Mouse (Mus musculus): ENCODE results near the gene Npas3. TPM values are rescaled to one million over a fixed set of nuclear protein-coding genes. Genes with fewer than 3 reads are reported as not detected.

Gene Npas3
- polyA plus RNA-seq, 1 experiment from 2014 or later = 7.8 TPM

GRCm38 (mm10) chr12:53423631-53424030 is 175.2 kb downstream of the Npas3 start:
- Histone ChIP-seq H3K4me3 (no peak overlapping the region), H3K27me3 (no peaks in the 10 kb centered on the region), H3K9me3 (no peaks in the 10 kb centered on the region), H3K36me3 (no peaks in the 10 kb centered on the region), H3K4me2 (replicated peaks) (no peak overlapping the region), H3K9ac (no peak overlapping the region), H3K4me1 (no peaks in the 10 kb centered on the region), H3K27ac (no peak overlapping the region)
- ATAC-seq (ENCODE audit: low FRiP score, low read depth) = no peak
- WGBS = 80% methylated on average over 2 of the region's 2 CpGs

GRCm38 (mm10) chr12:53426006-53426405 is 177.5 kb downstream of the Npas3 start:
- ATAC-seq (ENCODE audit: low FRiP score, low read depth) = no peak
- Histone ChIP-seq H3K36me3 (no peaks in the 10 kb centered on the region), H3K9me3 (no peaks in the 10 kb centered on the region), H3K4me3 (no peak overlapping the region), H3K27me3 (no peaks in the 10 kb centered on the region), H3K27ac (no peak overlapping the region), H3K4me2 (replicated peaks) (no peak overlapping the region), H3K9ac (no peak overlapping the region), H3K4me1 (no peaks in the 10 kb centered on the region)
- 88% methylated on average over 2 of the region's 2 CpGs for WGBS

GRCm38 (mm10) chr12:53427153-53427552 is 178.7 kb downstream of the Npas3 start:
- Histone ChIP-seq H3K4me1 (no peaks in the 10 kb centered on the region), H3K9ac (no peak overlapping the region), H3K27me3 (no peaks in the 10 kb centered on the region), H3K27ac (no peak overlapping the region), H3K36me3 (no peaks in the 10 kb centered on the region), H3K9me3 (no peaks in the 10 kb centered on the region), H3K4me2 (replicated peaks) (no peak overlapping the region), H3K4me3 (no peak overlapping the region)
- 86% methylated on average over 10 of the region's 10 CpGs for WGBS
- ATAC-seq (ENCODE audit: low FRiP score, low read depth) = no peak

- no peak overlapping the region for H3K27ac ChIP-seq
- 76% methylated on average over 2 of the region's 2 CpGs for WGBS
- H3K4me2 ChIP-seq (replicated peaks) = no peak overlapping the region
- H3K9me3 ChIP-seq = no peaks in the 10 kb centered on the region
- no peak overlapping the region for H3K9ac ChIP-seq
- H3K36me3 ChIP-seq = no peaks in the 10 kb centered on the region
- ATAC-seq (ENCODE audit: low FRiP score, low read depth) = no peak
- H3K4me3 ChIP-seq = no peak overlapping the region
- no peaks in the 10 kb centered on the region for H3K4me1 ChIP-seq
- H3K27me3 ChIP-seq = no peaks in the 10 kb centered on the region
Observed at GRCm38 (mm10) chr12:53442029-53442428, 193.6 kb downstream of the Npas3 start.

GRCm38 (mm10) chr12:53447469-53447868 is 199.0 kb downstream of the Npas3 start:
- Histone ChIP-seq H3K4me2 (replicated peaks) (no peak overlapping the region), H3K9ac (no peak overlapping the region), H3K4me1 (peaks cover 17% of the 10 kb centered on the region), H3K27me3 (no peaks in the 10 kb centered on the region), H3K36me3 (no peaks in the 10 kb centered on the region), H3K9me3 (no peaks in the 10 kb centered on the region), H3K4me3 (no peak overlapping the region), H3K27ac (no peak overlapping the region)
- 27% methylated on average over 8 of the region's 8 CpGs for WGBS
- peak; percentile 66 for ATAC-seq (ENCODE audit: low FRiP score, low read depth)

- WGBS = 9% methylated on average over 3 of the region's 3 CpGs
- H3K9ac ChIP-seq = no peak overlapping the region
- no peaks in the 10 kb centered on the region for H3K36me3 ChIP-seq
- no peaks in the 10 kb centered on the region for H3K9me3 ChIP-seq
- H3K4me1 ChIP-seq = peaks cover 17% of the 10 kb centered on the region
- H3K27me3 ChIP-seq = no peaks in the 10 kb centered on the region
- peak; percentile 24; the same call in 1 of the 2 replicates for ATAC-seq (ENCODE audit: low FRiP score, low read depth)
- H3K4me2 ChIP-seq (replicated peaks) = peak overlapping the region; percentile 19; the same call in 1 of the 2 replicates
- H3K4me3 ChIP-seq = no peak overlapping the region
- H3K27ac ChIP-seq = peak overlapping the region; percentile 17; the same call in 1 of the 2 replicates
Observed at GRCm38 (mm10) chr12:53448040-53448439, 199.6 kb downstream of the Npas3 start.

GRCm38 (mm10) chr12:53467549-53467948 is 219.1 kb downstream of the Npas3 start:
- Histone ChIP-seq H3K27ac (no peak overlapping the region), H3K27me3 (no peaks in the 10 kb centered on the region)
- ATAC-seq (ENCODE audit: low FRiP score, low read depth) = no peak

GRCm38 (mm10) chr12:53474486-53474885 is 226.0 kb downstream of the Npas3 start:
- no peak overlapping the region for H3K9ac ChIP-seq
- ATAC-seq (ENCODE audit: low FRiP score, low read depth) = no peak

More at GRCm38 (mm10) chr12:53467549-53467948, 219.1 kb downstream of the Npas3 start:
- H3K9me3 ChIP-seq = no peaks in the 10 kb centered on the region
- no peak overlapping the region for H3K4me3 ChIP-seq
- H3K36me3 ChIP-seq = no peaks in the 10 kb centered on the region
- no peak overlapping the region for H3K4me2 ChIP-seq (replicated peaks)
- H3K4me1 ChIP-seq = no peaks in the 10 kb centered on the region
- no peak overlapping the region for H3K9ac ChIP-seq

GRCm38 (mm10) chr12:53484924-53485323 is 236.4 kb downstream of the Npas3 start:
- no peak overlapping the region for H3K27ac ChIP-seq
- WGBS = 75% methylated on average over 6 of the region's 6 CpGs
- H3K4me2 ChIP-seq (replicated peaks) = no peak overlapping the region
- ATAC-seq (ENCODE audit: low FRiP score, low read depth) = no peak
- H3K27me3 ChIP-seq = no peaks in the 10 kb centered on the region
- no peaks in the 10 kb centered on the region for H3K9me3 ChIP-seq
- no peaks in the 10 kb centered on the region for H3K36me3 ChIP-seq
- no peak overlapping the region for H3K4me3 ChIP-seq
- no peaks in the 10 kb centered on the region for H3K4me1 ChIP-seq
- no peak overlapping the region for H3K9ac ChIP-seq

More at GRCm38 (mm10) chr12:53474486-53474885, 226.0 kb downstream of the Npas3 start:
- H3K4me1 ChIP-seq = peaks cover 6% of the 10 kb centered on the region; the same call in 1 of the 2 replicates
- no peaks in the 10 kb centered on the region for H3K27me3 ChIP-seq
- no peak overlapping the region for H3K27ac ChIP-seq
- no peaks in the 10 kb centered on the region for H3K36me3 ChIP-seq
- no peak overlapping the region for H3K4me3 ChIP-seq
- H3K9me3 ChIP-seq = no peaks in the 10 kb centered on the region
- no peak overlapping the region for H3K4me2 ChIP-seq (replicated peaks)

GRCm38 (mm10) chr12:53496386-53496785 is 247.9 kb downstream of the Npas3 start:
- Histone ChIP-seq H3K36me3 (no peaks in the 10 kb centered on the region), H3K27me3 (no peaks in the 10 kb centered on the region), H3K4me1 (no peaks in the 10 kb centered on the region), H3K4me2 (replicated peaks) (no peak overlapping the region), H3K9ac (no peak overlapping the region), H3K4me3 (no peak overlapping the region), H3K27ac (no peak overlapping the region), H3K9me3 (no peaks in the 10 kb centered on the region)
- ATAC-seq (ENCODE audit: low FRiP score, low read depth) = no peak

- H3K36me3 ChIP-seq = no peaks in the 10 kb centered on the region
- no peak overlapping the region for H3K9ac ChIP-seq
- WGBS = 52% methylated on average over 4 of the region's 4 CpGs
- H3K9me3 ChIP-seq = no peaks in the 10 kb centered on the region
- no peaks in the 10 kb centered on the region for H3K27me3 ChIP-seq
- H3K27ac ChIP-seq = no peak overlapping the region
- no peak overlapping the region for H3K4me3 ChIP-seq
- H3K4me2 ChIP-seq (replicated peaks) = no peak overlapping the region
- no peaks in the 10 kb centered on the region for H3K4me1 ChIP-seq
- no peak; the same call in 1 of the 2 replicates for ATAC-seq (ENCODE audit: low FRiP score, low read depth)
Observed at GRCm38 (mm10) chr12:53514885-53515284, 266.4 kb downstream of the Npas3 start.

GRCm38 (mm10) chr12:53519556-53519955 is 271.1 kb downstream of the Npas3 start:
- no peak overlapping the region for H3K4me2 ChIP-seq (replicated peaks)
- H3K9me3 ChIP-seq = no peaks in the 10 kb centered on the region
- WGBS = 89% methylated on average over 4 of the region's 4 CpGs
- H3K4me1 ChIP-seq = no peaks in the 10 kb centered on the region
- no peak overlapping the region for H3K9ac ChIP-seq
- no peak for ATAC-seq (ENCODE audit: low FRiP score, low read depth)
- no peaks in the 10 kb centered on the region for H3K27me3 ChIP-seq
- H3K27ac ChIP-seq = no peak overlapping the region
- H3K4me3 ChIP-seq = no peak overlapping the region
- H3K36me3 ChIP-seq = no peaks in the 10 kb centered on the region

- ATAC-seq (ENCODE audit: low FRiP score, low read depth) = no peak
- Histone ChIP-seq H3K36me3 (no peaks in the 10 kb centered on the region), H3K9me3 (no peaks in the 10 kb centered on the region), H3K4me3 (no peak overlapping the region), H3K4me1 (no peaks in the 10 kb centered on the region), H3K9ac (no peak overlapping the region), H3K4me2 (replicated peaks) (no peak overlapping the region), H3K27ac (no peak overlapping the region), H3K27me3 (no peaks in the 10 kb centered on the region)
- 56% methylated on average over 5 of the region's 5 CpGs for WGBS
Observed at GRCm38 (mm10) chr12:53522631-53523030, 274.2 kb downstream of the Npas3 start.

Data from limb, embryonic 13.5 days (tissue).